Mouse (Mus musculus): ENCODE results near the gene Olfr1276. TPM values are rescaled to one million over a fixed set of nuclear protein-coding genes. Genes with fewer than 3 reads are reported as not detected.

Olfr1276 gene
- total RNA-seq (2021): not detected
- long read RNA-seq, experiment 1: 0 reads
- long read RNA-seq, experiment 2: 0 reads

DNA sequence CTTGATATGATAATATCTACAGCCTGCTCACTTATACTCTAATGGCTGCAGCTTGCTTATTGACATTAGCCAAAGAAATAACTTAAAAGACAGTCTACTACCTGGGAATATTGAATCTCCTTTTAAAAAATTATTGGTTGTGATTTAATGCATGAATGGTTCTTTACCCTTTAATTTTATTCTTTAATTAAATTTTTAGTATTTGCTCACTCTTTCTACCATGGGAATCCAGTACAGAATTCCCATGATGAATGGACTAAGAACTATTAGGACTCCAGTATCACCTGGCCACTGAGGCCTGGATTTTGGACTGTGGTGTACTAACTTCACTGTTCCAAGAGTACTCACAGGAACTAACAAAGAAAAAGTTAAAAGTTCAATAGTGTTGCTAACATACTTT, at the start of gene Olfr1276:
Olfr1276 (plus strand) TSS at position 301 of the 400 bp plus-strand sequence.
- DNase-seq: no peak

- no peak for DNase-seq
Measured at GRCm38 (mm10) chr2:111229502-111229901, 24.8 kb upstream of the Olfr1276 start, which contains the start of gene 4930430A15Rik. Gene 4930430A15Rik, minus strand, starts transcription at chr2:111229602.

DNA sequence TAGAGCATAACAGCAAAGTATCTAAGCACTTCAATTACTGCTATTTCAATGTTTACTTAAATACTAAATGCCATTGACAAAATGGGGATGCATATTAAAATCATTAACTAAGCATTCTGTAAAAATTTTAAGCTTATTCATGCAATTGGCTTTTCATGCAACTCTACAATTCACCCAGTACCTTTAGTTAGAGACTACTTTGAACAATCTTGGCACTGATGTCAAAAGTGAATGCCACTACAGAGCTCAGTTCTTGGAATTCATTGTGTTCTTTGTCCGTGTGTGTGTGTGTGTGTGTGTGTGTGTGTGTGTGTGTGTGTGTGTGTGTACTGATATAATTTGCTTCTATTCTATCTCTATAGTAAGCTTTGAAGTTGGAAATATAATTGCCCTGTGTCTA, 19.1 kb upstream of the Olfr1276 start, which contains the start of gene Olfr1275:
Olfr1275 (minus strand) TSS at position 101 of the 400 bp plus-strand sequence.
- no peak for DNase-seq

- no peak for DNase-seq
Measured at GRCm38 (mm10) chr2:111274006-111274405, 19.7 kb downstream of the Olfr1276 start, which contains the start of gene Olfr1277. Gene Olfr1277, minus strand, starts transcription at chr2:111274106.

- no peak for DNase-seq
Measured at GRCm38 (mm10) chr2:111289836-111290235, 35.5 kb downstream of the Olfr1276 start, which contains the start of gene Olfr1278. Gene Olfr1278, plus strand, starts transcription at chr2:111290136.

DNA sequence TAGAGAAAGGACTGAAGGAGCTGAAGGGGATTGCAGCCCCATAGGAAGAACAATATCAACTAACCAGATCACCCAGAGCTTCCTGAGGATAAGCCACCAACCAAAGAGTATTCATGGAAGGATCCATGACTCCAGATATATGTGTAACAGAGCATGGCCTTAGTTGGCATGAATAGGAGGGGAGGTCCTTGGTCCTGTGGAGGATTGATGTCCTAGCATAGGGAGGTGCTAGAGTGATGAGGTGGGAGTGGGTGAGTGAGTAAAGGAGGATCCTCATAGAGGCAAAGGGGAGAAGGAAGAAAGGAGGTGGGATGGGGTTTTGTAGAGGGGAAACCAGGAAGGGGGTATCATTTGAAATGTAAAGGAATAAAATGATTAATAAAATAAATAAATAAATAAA, 44.2 kb downstream of the Olfr1276 start:
- no peak for DNase-seq

- no peak for DNase-seq
Measured at GRCm38 (mm10) chr2:111300374-111300773, 46.1 kb downstream of the Olfr1276 start, which contains the start of gene Olfr1279. Gene Olfr1279, plus strand, starts transcription at chr2:111300635.

Other genes starting within 250 kb of the Olfr1276 start
- not detected for gene Gm13941, start 148.5 kb upstream of the Olfr1276 start, total RNA-seq (2021)
- not detected for gene Gm15130, start 101.6 kb upstream of the Olfr1276 start, total RNA-seq (2021)
- gene 4930430A15Rik, start 24.9 kb upstream of the Olfr1276 start, total RNA-seq (2021): not detected
- gene Olfr1275, start 19.2 kb upstream of the Olfr1276 start, total RNA-seq (2021): not detected
- gene Olfr1277, start 19.6 kb downstream of the Olfr1276 start, total RNA-seq (2021): not detected
- gene Olfr1278, start 35.6 kb downstream of the Olfr1276 start, total RNA-seq (2021): not detected
- not detected for gene Olfr1279, start 46.1 kb downstream of the Olfr1276 start, total RNA-seq (2021)
- not detected for gene Olfr1280, start 59.5 kb downstream of the Olfr1276 start, total RNA-seq (2021)
- not detected for gene Olfr1281, start 72.0 kb downstream of the Olfr1276 start, total RNA-seq (2021)
- not detected for gene Olfr1282, start 81.6 kb downstream of the Olfr1276 start, total RNA-seq (2021)
- not detected for gene Olfr1283, start 112.3 kb downstream of the Olfr1276 start, total RNA-seq (2021)
- gene Olfr1284, start 121.0 kb downstream of the Olfr1276 start, total RNA-seq (2021): not detected
- gene Olfr1286, start 168.6 kb downstream of the Olfr1276 start, total RNA-seq (2021): not detected
- gene Olfr1287, start 194.6 kb downstream of the Olfr1276 start, total RNA-seq (2021): not detected
- gene Olfr1288, start 219.6 kb downstream of the Olfr1276 start, total RNA-seq (2021): not detected
- gene Olfr1289, start 226.3 kb downstream of the Olfr1276 start, total RNA-seq (2021): not detected
- gene Olfr1290, start 239.3 kb downstream of the Olfr1276 start, total RNA-seq (2021): not detected
- not detected for gene Olfr1291-ps1, start 242.7 kb downstream of the Olfr1276 start, total RNA-seq (2021)